Mouse (Mus musculus): ENCODE measurements at regions not wholly inside any gene's neighbourhood (a gene's known extent, or its start where the extent isn't known, plus 50 kb on each side); places are given as distances from the start of the nearest gene placed in this dataset.

DNA sequence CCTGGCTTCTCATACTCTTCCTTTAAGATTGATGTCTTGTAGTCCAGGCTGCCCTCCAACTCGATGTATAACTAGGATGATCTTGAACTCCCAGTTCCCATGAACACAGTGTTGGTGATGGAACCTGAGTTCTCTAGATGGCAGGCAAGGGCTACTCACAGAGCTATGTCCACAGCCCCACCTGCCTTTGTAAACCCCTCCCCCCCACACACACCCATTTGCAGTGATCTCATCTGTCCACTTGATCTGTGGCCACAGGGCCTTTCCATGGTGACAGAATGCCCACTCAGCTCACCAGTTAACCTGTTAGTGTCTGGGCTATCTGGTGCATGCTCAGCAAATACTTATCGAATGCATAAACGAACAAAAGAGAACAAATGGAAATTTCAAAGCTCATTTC is 176.4 kb downstream of the Nucb2 start:
- no peak for TF ChIP-seq CTCF (IDR thresholded peaks at IDR 0.05; ENCODE audit: low read depth)
- TF ChIP-seq EP300 (IDR thresholded peaks at IDR 0.05; ENCODE audit: low read depth): no peak
